Comparison of ENCODE assay signal across 16 mouse cellular contexts in the genomic region with DNA sequence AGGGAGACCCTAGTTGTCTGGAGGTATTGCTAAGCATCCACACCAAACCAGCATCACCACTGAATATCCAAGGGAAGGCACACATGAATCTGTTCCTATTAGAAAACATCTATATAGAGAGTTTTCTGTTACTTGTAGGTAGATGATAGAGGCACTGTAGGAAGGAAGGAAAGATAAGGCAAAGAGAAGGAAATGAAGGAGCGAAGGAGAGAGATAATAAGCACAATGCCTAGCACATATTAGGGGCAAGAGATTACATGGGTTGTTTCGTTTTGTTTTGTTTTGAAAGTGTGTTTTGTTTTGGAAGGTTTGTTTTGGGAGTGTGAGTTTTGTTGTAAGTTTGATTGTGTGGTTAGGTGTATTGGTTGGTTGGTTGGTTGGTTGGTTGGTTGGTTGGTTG.
"Had no signal": no experiment of that assay in that cellular context is flagged by ENCODE, and none has a peak within 500 bp of the region (broad histone marks: within the 10 kb centered on the region; RNA-seq: fewer than 3 reads in every experiment).

No protein-coding gene starts in this region.

- DNase-seq: retina, postnatal 1 day; right cerebral cortex, adult 18-20 months; right cerebral cortex, postnatal 14 days; right cerebral cortex, postnatal 25 days; right cerebral cortex, postnatal 4 days; spleen, adult 18-20 months; thymus, adult 2 months; thymus, postnatal 14 days; thymus, postnatal 25 days; thymus, postnatal 36 days; thymus, postnatal 4 days had no signal

- H3K27ac ChIP-seq: neural tube, embryonic 12.5 days; neural tube, embryonic 13.5 days; neural tube, embryonic 15.5 days; stomach, embryonic 15.5 days; stomach, postnatal 0 days had no signal

- H3K9me3 ChIP-seq: neural tube, embryonic 12.5 days; neural tube, embryonic 13.5 days; neural tube, embryonic 15.5 days; stomach, embryonic 15.5 days had no signal

- H3K4me1 ChIP-seq: neural tube, embryonic 12.5 days; neural tube, embryonic 15.5 days; stomach, embryonic 15.5 days had no signal

- H3K27me3 ChIP-seq: neural tube, embryonic 12.5 days; neural tube, embryonic 13.5 days; stomach, embryonic 15.5 days had no signal

- H3K4me2 ChIP-seq: neural tube, embryonic 12.5 days; neural tube, embryonic 13.5 days; neural tube, embryonic 15.5 days; stomach, embryonic 15.5 days had no signal

- H3K9ac ChIP-seq: neural tube, embryonic 12.5 days; neural tube, embryonic 13.5 days; neural tube, embryonic 15.5 days; stomach, embryonic 15.5 days had no signal

- H3K4me3 ChIP-seq: neural tube, embryonic 12.5 days; neural tube, embryonic 13.5 days; neural tube, embryonic 15.5 days; stomach, embryonic 15.5 days had no signal

- H3K36me3 ChIP-seq: neural tube, embryonic 12.5 days; neural tube, embryonic 13.5 days; neural tube, embryonic 15.5 days; stomach, embryonic 15.5 days had no signal
